Mouse (Mus musculus): ENCODE data around the gene Rnf115. TPM values are rescaled to one million over a fixed set of nuclear protein-coding genes. Genes with fewer than 3 reads are reported as not detected.

The Rnf115 gene
- total and polyA plus RNA-seq, 2 experiments from 2014 or later, result 52.6 to 63.6 TPM

GRCm38 (mm10) chr3:96834587-96835348 is 107.3 kb downstream of the Rnf115 start:
- ATAC-seq, result no peak
- 76% methylated on average over 7 of the region's 7 CpGs for WGBS

DNA sequence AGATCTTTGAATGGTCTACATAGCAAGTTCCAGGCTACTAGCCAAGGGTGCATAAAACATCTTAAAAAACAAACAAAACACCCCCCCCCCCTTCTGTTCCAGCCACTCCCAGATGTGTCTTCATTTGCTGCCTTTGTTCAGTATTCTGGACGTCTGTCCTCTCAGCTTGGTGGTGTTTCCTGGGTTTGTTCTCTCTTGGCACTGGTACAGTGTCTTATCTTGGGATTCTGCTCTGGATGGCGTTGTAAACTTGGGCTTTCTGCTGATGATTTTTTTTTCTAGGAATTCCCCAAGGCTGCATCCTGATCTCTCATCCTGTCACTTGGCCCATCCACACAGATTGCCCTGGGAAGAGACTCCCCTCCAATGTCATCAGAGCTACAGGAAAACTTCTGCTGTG is 109.0 kb downstream of the Rnf115 start:
- Histone ChIP-seq H3K4me1 (ENCODE audit: insufficient read depth) (no peaks in the 10 kb centered on the region), H3K27me3 (ENCODE audit: insufficient read depth, low read length) (no peaks in the 10 kb centered on the region), H3K4me2 (ENCODE audit: low read depth) (no peak overlapping the region), H3K9me3 (ENCODE audit: low read length) (no peaks in the 10 kb centered on the region), H3K4me3 (ENCODE audit: low read depth, low read length) (no peak overlapping the region), H3K9ac (no peak overlapping the region), H3K36me3 (ENCODE audit: insufficient read depth) (no peaks in the 10 kb centered on the region), H3K27ac (ENCODE audit: low read depth, low read length) (no peak overlapping the region)
- 63% methylated on average over 2 of the region's 2 CpGs for WGBS
- ATAC-seq (no peak), DNase-seq (no peak)
- TF ChIP-seq CTCF (IDR thresholded peaks at IDR 0.05; ENCODE audit: low read depth), result no peak

More at GRCm38 (mm10) chr3:96834587-96835348, 107.3 kb downstream of the Rnf115 start:
- Histone ChIP-seq H3K9me3 (ENCODE audit: low read length) (no peaks in the 10 kb centered on the region), H3K27ac (ENCODE audit: low read depth, low read length) (no peak overlapping the region), H3K4me2 (ENCODE audit: low read depth) (no peak overlapping the region), H3K4me1 (ENCODE audit: insufficient read depth) (no peaks in the 10 kb centered on the region), H3K4me3 (ENCODE audit: low read depth, low read length) (no peak overlapping the region), H3K9ac (no peak overlapping the region), H3K27me3 (ENCODE audit: insufficient read depth, low read length) (no peaks in the 10 kb centered on the region), H3K36me3 (ENCODE audit: insufficient read depth) (no peaks in the 10 kb centered on the region)
- TF ChIP-seq CTCF (IDR thresholded peaks at IDR 0.05; ENCODE audit: low read depth), result no peak
- DNase-seq, result no peak

DNA sequence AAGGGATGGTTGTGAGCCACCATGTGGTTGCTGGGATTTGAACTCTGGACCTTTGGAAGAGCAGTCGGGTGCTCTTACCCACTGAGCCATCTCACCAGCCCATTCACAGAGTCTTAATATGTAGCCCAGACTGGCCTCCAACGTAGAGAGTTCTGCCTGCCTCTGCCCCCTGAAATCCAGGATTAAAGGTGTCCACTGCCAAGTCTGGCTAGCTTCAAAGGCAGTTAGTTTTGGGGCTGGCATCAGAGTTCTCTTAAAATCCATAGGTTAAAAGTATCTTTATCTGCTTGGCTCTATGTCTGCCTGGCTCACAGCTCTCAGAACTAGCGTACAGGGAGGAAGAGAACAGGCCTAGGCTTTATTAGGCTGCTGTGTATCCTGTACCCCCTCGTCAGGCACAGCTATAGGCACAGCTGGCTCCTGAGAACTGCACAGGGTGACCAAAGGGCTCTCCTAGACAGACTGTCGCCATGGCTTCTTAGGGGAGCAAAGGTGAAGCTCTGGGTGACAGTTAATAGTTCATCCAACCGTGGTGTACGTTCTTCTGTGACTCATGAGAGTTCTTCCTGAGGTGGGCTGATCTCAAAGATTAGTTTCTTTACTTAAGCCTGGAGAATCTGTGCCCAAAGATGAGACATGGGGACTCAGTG is 111.7 kb downstream of the Rnf115 start:
- H3K9ac ChIP-seq, result no peak overlapping the region
- H3K4me3 ChIP-seq (ENCODE audit: low read depth, low read length), result no peak overlapping the region
- H3K27me3 ChIP-seq (ENCODE audit: insufficient read depth, low read length), result no peaks in the 10 kb centered on the region
- DNase-seq (no peak), ATAC-seq (no peak)
- H3K4me1 ChIP-seq (ENCODE audit: insufficient read depth), result no peaks in the 10 kb centered on the region
- no peak for TF ChIP-seq CTCF (IDR thresholded peaks at IDR 0.05; ENCODE audit: low read depth)
- no peaks in the 10 kb centered on the region for H3K36me3 ChIP-seq (ENCODE audit: insufficient read depth)
- H3K4me2 ChIP-seq (ENCODE audit: low read depth), result no peak overlapping the region
- no peaks in the 10 kb centered on the region for H3K9me3 ChIP-seq (ENCODE audit: low read length)
- no peak overlapping the region for H3K27ac ChIP-seq (ENCODE audit: low read depth, low read length)
- 87% methylated on average over 7 of the region's 7 CpGs for WGBS

Other genes with a start within 250 kb of the Rnf115 start
- 0.54 and 1.6 TPM in 2 replicates for gene Hfe2, start 202.5 kb upstream of the Rnf115 start, total RNA-seq (2014; rRNA removed)
- gene Hfe2, start 202.5 kb upstream of the Rnf115 start, polyA plus RNA-seq (2015; fragmentation: Nextera tagmentation; extraction: Ambion mirVana), result 0.82 and 1.4 TPM in 2 replicates
- gene Txnip, start 169.7 kb upstream of the Rnf115 start, total RNA-seq (2014; rRNA removed), result 122 and 176 TPM in 2 replicates
- 116 and 135 TPM in 2 replicates for gene Txnip, start 169.7 kb upstream of the Rnf115 start, polyA plus RNA-seq (2015; fragmentation: Nextera tagmentation; extraction: Ambion mirVana)
- not detected in 2 replicates for gene Gm16253, start 150.7 kb upstream of the Rnf115 start, total RNA-seq (2014; rRNA removed)
- not detected in 2 replicates for gene Gm16253, start 150.7 kb upstream of the Rnf115 start, polyA plus RNA-seq (2015; fragmentation: Nextera tagmentation; extraction: Ambion mirVana)
- 25.7 and 31.8 TPM in 2 replicates for gene Polr3gl, start 133.5 kb upstream of the Rnf115 start, total RNA-seq (2014; rRNA removed)
- 27.8 and 35.9 TPM in 2 replicates for gene Polr3gl, start 133.5 kb upstream of the Rnf115 start, polyA plus RNA-seq (2015; fragmentation: Nextera tagmentation; extraction: Ambion mirVana)
- gene Ankrd34a, start 131.0 kb upstream of the Rnf115 start, total RNA-seq (2014; rRNA removed), result 17.7 and 19.3 TPM in 2 replicates
- 17.6 and 19.2 TPM in 2 replicates for gene Ankrd34a, start 131.0 kb upstream of the Rnf115 start, polyA plus RNA-seq (2015; fragmentation: Nextera tagmentation; extraction: Ambion mirVana)
- 53.5 and 59.9 TPM in 2 replicates for gene Lix1l, start 126.5 kb upstream of the Rnf115 start, total RNA-seq (2014; rRNA removed)
- gene Lix1l, start 126.5 kb upstream of the Rnf115 start, polyA plus RNA-seq (2015; fragmentation: Nextera tagmentation; extraction: Ambion mirVana), result 3.5 and 3.7 TPM in 2 replicates
- gene Rbm8a, start 97.7 kb upstream of the Rnf115 start, total RNA-seq (2014; rRNA removed), result 29.2 and 38.5 TPM in 2 replicates
- gene Rbm8a, start 97.7 kb upstream of the Rnf115 start, polyA plus RNA-seq (2015; fragmentation: Nextera tagmentation; extraction: Ambion mirVana), result 110 and 120 TPM in 2 replicates
- 39.0 and 42.5 TPM in 2 replicates for gene Pex11b, start 92.3 kb upstream of the Rnf115 start, total RNA-seq (2014; rRNA removed)
- gene Pex11b, start 92.3 kb upstream of the Rnf115 start, polyA plus RNA-seq (2015; fragmentation: Nextera tagmentation; extraction: Ambion mirVana), result 72.2 and 73.6 TPM in 2 replicates
- 0.31 and 0.38 TPM in 2 replicates for gene Gm42957, start 92.2 kb upstream of the Rnf115 start, total RNA-seq (2014; rRNA removed)
- 0.07 TPM in 1 of 2 replicates, not detected in the other for gene Gm42957, start 92.2 kb upstream of the Rnf115 start, polyA plus RNA-seq (2015; fragmentation: Nextera tagmentation; extraction: Ambion mirVana)
- 2.2 and 2.8 TPM in 2 replicates for gene Itga10, start 82.1 kb upstream of the Rnf115 start, total RNA-seq (2014; rRNA removed)
- gene Itga10, start 82.1 kb upstream of the Rnf115 start, polyA plus RNA-seq (2015; fragmentation: Nextera tagmentation; extraction: Ambion mirVana), result 0.25 and 0.57 TPM in 2 replicates
- gene Ankrd35, start 57.5 kb upstream of the Rnf115 start, total RNA-seq (2014; rRNA removed), result 4.6 and 7.1 TPM in 2 replicates
- 2.9 and 4.7 TPM in 2 replicates for gene Ankrd35, start 57.5 kb upstream of the Rnf115 start, polyA plus RNA-seq (2015; fragmentation: Nextera tagmentation; extraction: Ambion mirVana)
- 25.0 and 29.8 TPM in 2 replicates for gene Pias3, start 31.3 kb upstream of the Rnf115 start, total RNA-seq (2014; rRNA removed)
- 26.4 and 32.9 TPM in 2 replicates for gene Pias3, start 31.3 kb upstream of the Rnf115 start, polyA plus RNA-seq (2015; fragmentation: Nextera tagmentation; extraction: Ambion mirVana)
- 5.6 and 8.4 TPM in 2 replicates for gene Nudt17, start 19.1 kb upstream of the Rnf115 start, total RNA-seq (2014; rRNA removed)
- gene Nudt17, start 19.1 kb upstream of the Rnf115 start, polyA plus RNA-seq (2015; fragmentation: Nextera tagmentation; extraction: Ambion mirVana), result 11.0 and 11.7 TPM in 2 replicates
- 13.2 and 15.6 TPM in 2 replicates for gene Polr3c, start within 50 bp of the Rnf115 start, total RNA-seq (2014; rRNA removed)
- gene Polr3c, start within 50 bp of the Rnf115 start, polyA plus RNA-seq (2015; fragmentation: Nextera tagmentation; extraction: Ambion mirVana), result 19.5 and 28.4 TPM in 2 replicates
- gene Pdzk1, start 101.6 kb downstream of the Rnf115 start, total RNA-seq (2014; rRNA removed), result 2.0 TPM in 1 of 2 replicates, not detected in the other
- 0.11 and 0.19 TPM in 2 replicates for gene Pdzk1, start 101.6 kb downstream of the Rnf115 start, polyA plus RNA-seq (2015; fragmentation: Nextera tagmentation; extraction: Ambion mirVana)
- gene Cd160, start 101.7 kb downstream of the Rnf115 start, total RNA-seq (2014; rRNA removed), result not detected in 2 replicates
- gene Cd160, start 101.7 kb downstream of the Rnf115 start, polyA plus RNA-seq (2015; fragmentation: Nextera tagmentation; extraction: Ambion mirVana), result 0.08 and 0.10 TPM in 2 replicates
- gene Gja5, start 177.0 kb downstream of the Rnf115 start, total RNA-seq (2014; rRNA removed), result 1.2 and 1.5 TPM in 2 replicates
- gene Gja5, start 177.0 kb downstream of the Rnf115 start, polyA plus RNA-seq (2015; fragmentation: Nextera tagmentation; extraction: Ambion mirVana), result 0.93 and 1.3 TPM in 2 replicates
- gene Gpr89, start 177.7 kb downstream of the Rnf115 start, total RNA-seq (2014; rRNA removed), result 17.8 and 24.1 TPM in 2 replicates
- 23.0 and 34.8 TPM in 2 replicates for gene Gpr89, start 177.7 kb downstream of the Rnf115 start, polyA plus RNA-seq (2015; fragmentation: Nextera tagmentation; extraction: Ambion mirVana)
- not detected in 2 replicates for gene Gja8, start 198.4 kb downstream of the Rnf115 start, total RNA-seq (2014; rRNA removed)
- gene Gja8, start 198.4 kb downstream of the Rnf115 start, polyA plus RNA-seq (2015; fragmentation: Nextera tagmentation; extraction: Ambion mirVana), result 0.02 and 0.04 TPM in 2 replicates

All from forebrain, postnatal 0 days (tissue).